Mouse (Mus musculus) liver, postnatal 0 days (tissue): Measurements from ENCODE around the gene Ppbp. TPM values are rescaled to one million over a fixed set of nuclear protein-coding genes. Genes with fewer than 3 reads are reported as not detected.

Source experiments
- ATAC-seq: fragments of 200-750 bp; cut with Nextera tagmentation; 2 replicates; pipeline ENCODE4 v1.8.0; 2017; ENCODE audit warnings: mild to moderate bottlenecking, moderate library complexity
- DNase-seq: peaks from one replicate; pipeline ENCODE4 v3.0.0-alpha.2; 2016
- H3K27ac ChIP-seq: fragments of 300-500 bp; sonication (generic); 2 replicates; pipeline ENCODE4 v1.5.1; 2014; ENCODE audit warnings: antibody characterized with exemption, moderate library complexity, mild to moderate bottlenecking, low read depth
- H3K27me3 ChIP-seq: fragments of 300-500 bp; sonication (generic); 2 replicates; pipeline ENCODE4 v1.6.1; 2014; ENCODE audit warnings: low read length, control low read depth, mixed read lengths; ENCODE audit not compliant: insufficient read depth
- H3K36me3 ChIP-seq: fragments of 300-500 bp; sonication (generic); replicated peaks from 2 replicates; pipeline ENCODE4 v1.6.1; 2014; ENCODE audit warnings: mild to moderate bottlenecking, control low read depth, low read length, moderate library complexity, mixed read lengths; ENCODE audit not compliant: insufficient read depth
- H3K4me1 ChIP-seq: fragments of 300-500 bp; sonication (generic); 2 replicates; pipeline ENCODE4 v1.6.1; 2014; ENCODE audit warnings: antibody characterized with exemption, mild to moderate bottlenecking, control low read depth; ENCODE audit not compliant: insufficient read depth
- H3K4me2 ChIP-seq: fragments of 300-500 bp; sonication (generic); 2 replicates; pipeline ENCODE4 v1.6.1; 2014; ENCODE audit warnings: low read depth, mild to moderate bottlenecking, low read length, moderate library complexity, mixed read lengths
- H3K4me3 ChIP-seq: fragments of 300-500 bp; sonication (generic); 2 replicates; pipeline ENCODE4 v1.5.1; 2014; ENCODE audit warnings: low read depth, low read length
- H3K9ac ChIP-seq: fragments of 300-500 bp; sonication (generic); replicated peaks from 2 replicates; pipeline ENCODE4 v1.6.1; 2014; ENCODE audit warnings: mild to moderate bottlenecking, moderate library complexity
- H3K9me3 ChIP-seq: fragments of 300-500 bp; sonication (generic); 2 replicates; pipeline ENCODE4 v1.6.1; 2016; ENCODE audit warnings: mild to moderate bottlenecking, control low read depth, low read length, mixed read lengths
- CTCF ChIP-seq: sonication (generic); IDR thresholded peaks from 2 replicates; pipeline ENCODE4 v1.5.1; 2016; ENCODE audit warnings: antibody characterized with exemption, low read depth
- EP300 ChIP-seq: IDR thresholded peaks from 2 replicates; pipeline ENCODE4 v1.6.1; 2016; ENCODE audit warnings: antibody characterized with exemption, low read depth, mild to moderate bottlenecking
- WGBS: fragments of 180-500 bp; shearing (Covaris S2); extraction: QIAGEN DNeasy Blood & Tissue Kit; methylation state at CpG from one replicate; pipeline ENCODE4 v1.1.7; 2014; ENCODE audit not compliant: insufficient replicate concordance; 5-methylcytosine and 5-hydroxymethylcytosine counted together
- polyA plus RNA-seq: library from polyadenylated mRNA; unstranded; fragments of >200 nt; fragmentation: Nextera tagmentation; extraction: Ambion mirVana; gene quantifications from 2 replicates; pipeline ENCODE4 v1.2.1, GENCODE M21; 2015

Gene Ppbp
- polyA plus RNA-seq, result 257 and 263 TPM in 2 replicates

- no peak for TF ChIP-seq EP300
- no peak for TF ChIP-seq CTCF
- H3K4me1 ChIP-seq, result no peaks in the 10 kb centered on the region
- H3K27me3 ChIP-seq, result no peaks in the 10 kb centered on the region
- H3K9ac ChIP-seq, result no peak within 1 kb of the TSS
- ATAC-seq (no peak), DNase-seq (no peak)
- 37% methylated on average over 3 of the region's 3 CpGs for WGBS
- H3K4me3 ChIP-seq, result no peak within 1 kb of the TSS
- no peaks in the 10 kb centered on the region for H3K36me3 ChIP-seq
- no peak within 1 kb of the TSS for H3K4me2 ChIP-seq
- no peak within 1 kb of the TSS for H3K27ac ChIP-seq
- no peaks in the 10 kb centered on the region for H3K9me3 ChIP-seq
These were observed at the start of gene Ppbp for GRCm38 (mm10) chr5:90768218-90768617. Gene Ppbp, plus strand, starts transcription at chr5:90768518.

GRCm38 (mm10) chr5:90722656-90723055, 45.7 kb upstream of the Ppbp start:
- H3K9me3 ChIP-seq, result no peaks in the 10 kb centered on the region
- TF ChIP-seq CTCF, result no peak
- TF ChIP-seq EP300, result no peak
- no peaks in the 10 kb centered on the region for H3K27me3 ChIP-seq
- DNase-seq (no peak), ATAC-seq (no peak)
- no peak overlapping the region for H3K4me2 ChIP-seq
- H3K4me3 ChIP-seq, result no peak overlapping the region
- no peak overlapping the region for H3K9ac ChIP-seq
- WGBS, result 70% methylated on average over 3 of the region's 3 CpGs
- H3K36me3 ChIP-seq, result no peaks in the 10 kb centered on the region
- no peak overlapping the region for H3K27ac ChIP-seq
- no peaks in the 10 kb centered on the region for H3K4me1 ChIP-seq

- H3K9ac ChIP-seq, result no peak overlapping the region
- H3K4me3 ChIP-seq, result no peak overlapping the region
- ATAC-seq, result no peak
- no peaks in the 10 kb centered on the region for H3K27me3 ChIP-seq
- no peak for DNase-seq
- no peak for TF ChIP-seq CTCF
- no peak overlapping the region for H3K4me2 ChIP-seq
- H3K27ac ChIP-seq, result no peak overlapping the region
- 69% methylated on average over 3 of the region's 3 CpGs for WGBS
- no peaks in the 10 kb centered on the region for H3K4me1 ChIP-seq
- H3K36me3 ChIP-seq, result no peaks in the 10 kb centered on the region
- H3K9me3 ChIP-seq, result no peaks in the 10 kb centered on the region
These were observed 40.1 kb upstream of the Ppbp start for GRCm38 (mm10) chr5:90728254-90728653.

GRCm38 (mm10) chr5:90731480-90731879, 36.8 kb upstream of the Ppbp start:
- ATAC-seq (no peak), DNase-seq (no peak)
- Histone ChIP-seq H3K27me3 (no peaks in the 10 kb centered on the region), H3K4me3 (no peak overlapping the region), H3K9me3 (no peaks in the 10 kb centered on the region), H3K4me1 (no peaks in the 10 kb centered on the region), H3K4me2 (no peak overlapping the region), H3K9ac (no peak overlapping the region), H3K36me3 (no peaks in the 10 kb centered on the region), H3K27ac (no peak overlapping the region)
- TF ChIP-seq CTCF (no peak), EP300 (no peak)
- WGBS, result 54% methylated on average over 4 of the region's 4 CpGs

- DNase-seq, result peak; percentile 23
- H3K4me3 ChIP-seq, result no peak overlapping the region
- no peaks in the 10 kb centered on the region for H3K27me3 ChIP-seq
- 28% methylated on average over 4 of the region's 4 CpGs for WGBS
- no peaks in the 10 kb centered on the region for H3K9me3 ChIP-seq
- no peak overlapping the region for H3K4me2 ChIP-seq
- ATAC-seq, result peak; percentile 82
- TF ChIP-seq CTCF (no peak), EP300 (0 out of 2 replicates have a peak, but pooled peaks have one; percentile 12)
- no peaks in the 10 kb centered on the region for H3K36me3 ChIP-seq
- H3K4me1 ChIP-seq, result no peaks in the 10 kb centered on the region; the same call in 1 of the 2 replicates
- no peak overlapping the region for H3K9ac ChIP-seq
- H3K27ac ChIP-seq, result no peak overlapping the region
These were observed 26.3 kb upstream of the Ppbp start for GRCm38 (mm10) chr5:90742029-90742428.

- Histone ChIP-seq H3K4me1 (peaks cover 3% of the 10 kb centered on the region; the same call in 1 of the 2 replicates), H3K27me3 (no peaks in the 10 kb centered on the region), H3K9ac (no peak overlapping the region), H3K27ac (no peak overlapping the region), H3K9me3 (no peaks in the 10 kb centered on the region), H3K4me2 (no peak overlapping the region), H3K4me3 (no peak overlapping the region), H3K36me3 (no peaks in the 10 kb centered on the region)
- DNase-seq, result no peak
- 84% methylated on average over 1 of the region's 1 CpGs for WGBS
- TF ChIP-seq CTCF, result no peak
- TF ChIP-seq EP300, result no peak
- no peak for ATAC-seq
These were observed 14.4 kb upstream of the Ppbp start for GRCm38 (mm10) chr5:90753934-90754333.
